Mouse (Mus musculus) right cerebral cortex, postnatal 14 days (tissue): ENCODE data around the gene Ermard.

Experiments used
- DNase-seq: peaks from one replicate; pipeline ENCODE4 v3.0.0; 2022

The Ermard gene

GRCm38 (mm10) chr17:15129630-15130287, 88.8 kb downstream of the Ermard start:
- DNase-seq, result no peak

- DNase-seq, result no peak
These were observed 89.3 kb downstream of the Ermard start for GRCm38 (mm10) chr17:15130288-15130656.

- no peak for DNase-seq
These were observed 94.1 kb downstream of the Ermard start for GRCm38 (mm10) chr17:15134905-15135669.

GRCm38 (mm10) chr17:15137443-15137842, 96.4 kb downstream of the Ermard start:
- DNase-seq, result no peak
